Mouse (Mus musculus) kidney, postnatal 4 days (tissue): ENCODE measurements at regions not wholly inside any gene's neighbourhood (a gene's known extent, or its start where the extent isn't known, plus 50 kb on each side); places are given as distances from the start of the nearest gene placed in this dataset.

ENCODE experiments used
- DNase-seq, 2 experiments: peaks; one replicate each; pipeline ENCODE4 v3.0.0; 2021; ENCODE audit warnings: mixed read lengths in 2 of 2

DNA sequence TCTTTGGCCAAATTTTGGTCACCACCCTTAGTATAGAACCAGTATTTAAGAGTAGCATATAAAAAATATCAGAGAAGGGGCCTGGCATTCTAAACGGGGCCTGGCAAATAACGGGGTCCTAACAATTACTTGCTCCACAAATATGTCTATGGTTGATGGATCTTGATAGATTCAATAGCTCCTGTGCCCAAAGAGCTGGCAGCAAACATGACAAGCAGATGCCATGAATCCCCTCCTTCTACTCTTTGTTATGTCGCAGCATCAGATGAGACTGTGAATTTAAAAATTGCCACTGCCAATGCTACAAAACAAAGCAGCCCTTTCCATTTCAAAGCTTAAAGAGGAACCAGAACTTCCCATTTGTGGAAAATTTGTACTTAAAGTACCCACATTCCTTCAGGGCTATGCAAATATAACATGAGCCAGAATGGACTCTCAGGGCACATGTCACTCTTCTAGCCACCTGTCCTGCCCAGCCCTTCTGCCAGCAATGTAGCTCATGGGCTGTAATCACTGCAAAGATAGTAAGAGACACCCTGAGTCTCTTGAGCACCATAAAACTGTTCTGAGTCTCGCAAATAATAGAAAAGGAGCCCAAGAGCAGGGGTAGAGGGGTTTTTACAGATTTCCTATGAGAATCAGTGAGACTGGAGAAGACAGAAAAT is 342.4 kb upstream of the Kirrel3 start:
- no peak for DNase-seq

DNA sequence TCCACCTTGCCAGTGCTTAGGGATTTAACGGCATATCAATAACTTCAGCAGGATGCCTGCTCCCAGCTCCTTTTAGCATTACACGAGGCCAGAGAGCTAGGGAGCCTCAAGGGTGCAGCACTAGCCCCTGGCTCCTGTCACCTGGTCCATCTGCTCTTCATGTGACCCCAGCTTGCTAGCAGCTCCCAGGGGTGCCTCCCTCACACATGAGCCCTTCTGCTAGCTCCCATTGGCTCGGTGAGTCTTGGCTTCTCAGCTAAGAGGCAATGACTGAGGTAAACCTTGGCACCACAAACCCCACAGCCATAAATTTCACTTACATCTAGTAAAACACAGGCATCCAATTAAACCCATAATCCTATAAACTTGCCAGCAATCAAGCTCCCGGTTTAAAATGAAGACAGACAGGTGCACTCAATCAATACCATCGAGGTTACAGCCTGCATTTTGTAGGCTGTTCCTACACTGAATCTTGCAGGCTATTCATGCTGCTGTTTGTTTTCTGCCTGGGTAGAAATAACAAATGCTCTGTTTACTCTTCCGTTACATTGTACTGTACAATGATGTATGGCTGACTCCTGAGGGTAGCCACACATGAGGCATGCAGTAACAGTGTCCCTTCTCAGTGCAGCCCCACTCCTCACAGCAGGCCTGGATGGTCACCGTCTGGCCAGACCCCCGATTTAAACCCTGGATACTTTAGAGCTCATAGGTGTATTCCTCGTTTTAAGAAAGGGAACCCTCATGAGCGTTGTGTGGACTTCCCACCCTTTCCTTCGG is 330.3 kb upstream of the Kirrel3 start:
- peak in 1 of 2 experiments; percentile 1 for DNase-seq

DNA sequence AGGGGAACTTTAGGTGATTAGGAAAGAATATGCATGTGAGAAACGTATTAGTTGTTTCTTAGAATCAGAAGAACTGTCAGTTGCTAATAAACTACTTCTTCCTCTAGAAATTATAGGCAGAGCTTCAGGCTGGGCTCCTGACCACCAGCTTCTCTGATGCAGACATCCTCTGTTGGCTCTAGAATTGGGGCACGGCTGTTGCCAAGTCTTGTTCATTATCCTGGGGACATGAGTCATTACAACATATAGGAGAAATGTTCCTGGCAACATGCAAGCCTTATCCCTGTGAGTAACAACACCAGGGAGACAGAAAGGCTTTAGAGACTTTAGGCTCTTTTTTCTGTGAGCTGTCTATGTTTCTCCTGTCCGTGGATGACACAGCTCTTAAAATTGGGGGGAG is 329.1 kb upstream of the Kirrel3 start:
- no peak for DNase-seq

DNA sequence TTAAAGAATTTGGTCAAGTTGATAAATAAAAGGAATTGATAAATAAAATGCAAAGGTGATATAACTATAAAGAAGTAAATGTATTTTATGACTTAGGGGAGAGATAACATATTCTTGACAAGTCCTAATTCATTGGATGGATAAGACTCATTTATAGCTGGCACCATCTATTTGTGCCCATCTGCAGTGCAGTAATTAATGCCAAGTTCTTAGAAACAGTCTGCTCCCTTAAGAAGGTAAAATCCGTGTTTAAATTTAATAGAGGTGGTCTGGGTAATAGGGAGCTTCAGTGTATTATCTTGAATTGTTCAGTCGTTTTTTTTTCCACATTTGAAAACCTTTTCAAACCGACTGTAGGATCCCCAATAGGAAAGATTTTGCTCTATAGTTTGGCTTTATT is 324.6 kb upstream of the Kirrel3 start:
- no peak for DNase-seq

DNA sequence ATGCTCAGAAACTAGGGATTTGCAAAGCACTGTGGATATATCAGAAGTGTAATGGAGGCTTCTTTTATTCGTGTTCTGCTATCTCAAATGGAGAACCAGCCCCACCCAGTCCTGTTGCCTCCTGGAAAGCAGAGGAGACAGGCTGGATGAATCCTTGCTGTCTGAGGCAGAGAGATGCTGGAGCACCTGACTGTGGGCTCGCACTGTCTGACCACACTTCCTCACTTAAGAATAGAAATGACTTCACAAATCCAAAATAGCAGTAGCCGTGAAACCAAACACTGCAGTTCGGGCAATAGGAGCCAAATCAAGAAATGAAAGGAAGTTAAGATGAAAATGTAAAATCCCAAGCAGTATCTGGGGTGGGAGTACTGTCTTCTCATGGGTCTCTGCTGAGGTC is 299.4 kb upstream of the Kirrel3 start:
- no peak for DNase-seq

DNA sequence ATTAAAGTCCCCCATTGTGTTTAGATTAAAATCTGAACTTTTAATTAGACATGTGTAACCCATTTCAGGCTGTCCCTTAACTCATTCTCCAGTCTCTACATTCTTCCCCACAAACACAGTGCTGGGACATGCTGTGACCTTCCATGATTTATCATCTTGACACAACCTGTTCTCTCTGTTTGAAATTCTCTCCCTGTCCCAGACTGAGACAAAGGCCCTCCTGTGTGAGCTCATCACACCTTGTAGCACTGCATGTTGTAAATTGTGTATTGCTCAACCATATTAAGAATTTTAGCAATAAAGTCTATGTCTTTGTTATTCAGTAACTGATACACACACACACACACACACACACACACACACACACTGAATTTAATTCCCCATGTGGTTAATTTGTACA is 293.2 kb upstream of the Kirrel3 start:
- DNase-seq: no peak

DNA sequence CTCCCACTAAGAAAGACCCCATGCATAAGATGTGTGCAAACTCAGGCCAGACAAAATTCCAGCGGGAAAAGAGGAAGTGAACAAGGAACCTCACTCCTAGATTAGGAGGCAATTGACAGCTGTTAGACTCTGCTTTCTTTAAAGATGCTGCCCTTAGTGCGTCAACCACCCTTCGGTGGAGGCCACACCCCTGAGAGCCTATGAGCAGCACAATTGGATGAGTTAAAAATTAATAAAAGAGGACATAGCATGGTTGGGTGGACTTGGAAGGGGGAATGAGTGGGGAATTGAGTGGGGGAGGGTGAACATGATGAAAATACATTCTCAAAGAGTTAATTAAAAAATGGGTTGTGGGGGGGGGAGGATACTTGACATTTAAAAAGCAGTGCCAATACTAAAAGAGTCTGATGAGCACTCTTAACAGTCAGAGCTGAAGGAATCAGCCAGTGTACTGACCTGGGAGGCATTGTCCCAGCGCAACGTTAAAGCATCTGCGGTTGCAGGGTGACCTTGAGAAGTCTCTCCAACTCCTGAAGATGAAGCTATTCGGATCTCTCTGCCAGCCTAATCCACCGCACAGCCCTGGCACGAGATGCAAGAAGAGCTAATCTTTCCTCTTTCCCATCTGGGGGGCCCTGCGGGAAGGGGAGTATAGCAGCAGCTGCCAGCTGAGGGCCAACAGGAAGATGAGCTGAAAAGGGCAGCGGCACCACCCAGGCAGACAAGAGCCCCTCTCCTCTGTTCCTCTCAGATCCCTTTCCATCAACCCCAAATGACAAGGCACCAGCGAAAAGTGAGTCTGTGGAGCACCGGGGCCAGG is 283.4 kb upstream of the Kirrel3 start:
- DNase-seq: peak; percentile 11 to 16

DNA sequence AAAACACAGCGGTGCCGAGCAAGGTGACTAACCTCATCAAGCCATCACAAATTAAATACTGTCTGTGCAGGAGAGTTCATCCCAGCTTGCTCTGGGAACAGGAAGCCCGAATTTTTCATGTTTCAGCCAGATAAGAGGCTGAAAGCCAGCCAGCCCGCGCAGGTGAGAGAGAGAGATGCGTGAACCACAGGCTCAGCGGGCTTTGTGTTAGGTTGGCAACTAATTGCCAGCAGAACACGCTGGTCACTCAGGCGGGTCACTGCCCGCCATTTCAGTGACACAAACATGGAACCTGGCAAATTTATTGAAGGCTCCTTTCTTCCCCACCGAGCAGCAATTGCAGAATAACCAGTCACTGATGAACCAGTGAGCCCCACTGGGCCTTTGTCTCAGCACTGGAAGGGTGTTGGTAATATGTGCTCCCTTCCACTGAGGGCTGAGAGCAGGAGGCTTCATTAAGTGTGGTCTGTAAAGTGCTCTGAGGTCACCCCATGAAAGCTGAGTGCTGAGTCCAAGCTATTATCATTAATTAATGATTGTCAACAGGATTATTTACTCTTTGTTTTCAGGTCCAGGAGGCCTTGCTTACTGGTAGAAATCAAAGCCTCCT is 282.6 kb upstream of the Kirrel3 start:
- DNase-seq: peak in 1 of 2 experiments; percentile 17

DNA sequence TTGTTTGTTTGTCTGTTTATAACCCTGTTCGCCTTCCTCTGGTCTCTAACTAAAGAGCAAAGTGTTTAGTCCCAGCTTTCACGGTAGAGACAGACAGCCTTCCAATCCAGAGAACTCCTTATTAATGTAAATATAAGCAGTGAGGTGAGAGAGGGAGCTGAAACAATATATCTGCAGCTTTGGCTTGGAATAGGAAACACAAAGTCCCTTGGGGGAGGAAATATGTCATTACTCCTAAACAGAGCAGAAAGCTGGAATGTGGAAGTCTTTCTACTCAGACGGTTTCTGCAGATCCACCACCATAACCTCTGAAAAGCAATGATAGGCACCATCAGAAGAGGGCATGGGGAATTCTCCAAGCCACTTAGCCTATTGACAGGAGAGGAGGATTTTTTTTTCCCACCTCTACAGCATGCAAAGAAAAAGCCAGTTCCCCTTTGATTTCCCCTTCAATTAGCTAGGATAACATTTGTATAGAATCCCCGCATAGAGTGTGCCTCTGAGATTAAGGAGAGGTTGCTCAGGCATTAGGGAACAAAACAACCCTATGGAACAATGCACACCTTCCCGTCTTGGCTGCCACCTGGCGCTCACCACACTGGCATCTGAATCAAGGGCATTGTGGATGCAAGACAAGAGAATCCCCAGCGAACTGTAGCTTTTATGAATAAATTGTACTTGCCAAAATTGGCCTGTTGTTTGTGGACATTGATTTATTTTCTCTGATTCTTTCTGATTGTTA is 281.9 kb upstream of the Kirrel3 start:
- peak in 1 of 2 experiments; percentile 18 for DNase-seq

DNA sequence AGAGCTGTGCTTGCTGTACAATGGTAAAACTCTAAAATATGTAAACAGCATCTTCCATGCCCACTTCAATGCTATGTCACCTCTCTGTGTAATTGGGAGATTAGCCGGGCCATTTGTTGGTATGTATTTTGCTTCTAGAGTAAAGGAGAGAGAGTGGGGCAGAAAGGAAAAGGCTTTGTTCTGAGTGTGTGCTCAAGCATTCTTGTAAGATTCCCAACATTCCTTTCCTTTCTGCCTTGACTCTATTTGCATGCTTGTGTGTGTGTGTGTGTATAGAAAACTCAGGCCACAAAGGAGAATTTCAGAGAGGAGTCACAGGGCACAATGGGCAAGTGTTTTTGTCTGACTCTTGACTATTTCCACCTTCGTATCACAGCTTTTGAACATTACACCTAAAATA is 281.2 kb upstream of the Kirrel3 start:
- no peak for DNase-seq

DNA sequence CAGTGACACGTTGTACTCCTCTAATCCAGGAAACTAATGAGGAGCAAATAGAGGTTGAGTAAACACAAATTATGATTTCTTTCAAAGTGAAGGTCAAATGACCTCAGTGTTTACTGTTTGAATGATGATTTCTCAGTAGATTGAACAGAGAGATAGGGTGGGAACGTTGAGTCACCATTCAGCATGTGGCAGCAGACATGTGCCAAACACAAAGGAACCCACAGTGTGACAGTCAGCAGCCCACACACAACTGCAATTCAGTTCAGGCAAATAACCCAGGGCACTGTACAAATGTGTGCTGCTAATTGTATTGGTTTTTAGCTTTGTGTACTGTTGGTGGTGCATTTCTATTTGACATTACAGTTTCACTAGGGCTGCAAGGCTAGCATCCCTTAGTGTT is 254.1 kb upstream of the Kirrel3 start:
- no peak for DNase-seq

DNA sequence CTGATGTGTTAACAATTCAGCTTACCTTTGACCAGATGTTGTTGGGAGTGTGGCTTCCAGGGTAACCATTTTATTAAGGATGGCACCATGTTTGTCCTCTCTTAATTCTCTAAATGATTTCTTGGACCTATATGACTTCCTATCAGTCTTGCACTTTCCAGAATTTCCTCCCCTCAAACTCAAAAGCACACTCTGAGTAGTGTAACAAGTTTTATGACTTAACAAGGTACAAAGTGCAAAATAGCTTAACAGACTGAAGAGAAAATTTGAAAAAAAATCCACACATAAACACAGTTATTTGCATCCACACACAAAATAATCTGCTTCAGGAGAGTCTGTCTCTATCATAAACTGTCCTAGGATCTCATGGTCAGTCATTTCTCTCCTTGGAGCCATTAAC is 251.0 kb upstream of the Kirrel3 start:
- no peak for DNase-seq

DNA sequence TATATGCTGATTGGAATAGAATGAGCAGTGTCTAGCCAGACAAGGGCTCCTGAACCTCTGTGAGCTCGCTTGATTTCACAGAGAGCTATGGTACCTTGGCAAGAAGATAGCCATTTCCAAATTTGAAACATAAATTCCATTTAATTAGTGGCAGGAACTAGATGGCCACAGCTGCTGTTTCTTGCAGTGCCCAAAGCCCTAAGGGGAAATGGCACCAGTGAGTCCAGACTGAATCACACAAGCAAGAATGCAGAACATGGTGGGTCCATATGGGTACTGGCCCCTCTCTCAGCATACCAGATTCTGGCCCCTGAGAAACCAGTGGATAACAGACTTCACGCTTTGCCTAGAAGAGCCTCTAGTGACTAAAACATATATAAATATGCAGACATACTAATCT is 246.2 kb upstream of the Kirrel3 start:
- DNase-seq: no peak

DNA sequence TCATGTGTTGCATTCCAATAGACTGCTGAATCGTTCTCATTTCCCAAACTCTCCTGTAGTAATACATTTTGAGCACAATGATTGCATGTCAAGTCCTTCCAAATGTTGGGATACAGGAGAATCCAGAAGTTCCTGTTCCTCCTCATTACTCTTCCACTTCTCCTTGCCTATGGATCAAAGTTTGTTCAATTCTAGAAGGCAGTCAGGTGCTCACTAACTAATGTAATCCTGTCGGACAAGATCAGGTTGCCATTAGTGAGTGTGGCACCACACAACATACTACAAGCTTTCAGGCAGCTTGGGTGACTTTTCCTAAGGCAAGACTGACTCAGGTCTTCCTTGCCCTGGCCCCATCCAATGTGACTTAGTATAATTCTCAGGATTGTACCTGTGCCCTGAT is 242.0 kb upstream of the Kirrel3 start:
- DNase-seq: no peak

DNA sequence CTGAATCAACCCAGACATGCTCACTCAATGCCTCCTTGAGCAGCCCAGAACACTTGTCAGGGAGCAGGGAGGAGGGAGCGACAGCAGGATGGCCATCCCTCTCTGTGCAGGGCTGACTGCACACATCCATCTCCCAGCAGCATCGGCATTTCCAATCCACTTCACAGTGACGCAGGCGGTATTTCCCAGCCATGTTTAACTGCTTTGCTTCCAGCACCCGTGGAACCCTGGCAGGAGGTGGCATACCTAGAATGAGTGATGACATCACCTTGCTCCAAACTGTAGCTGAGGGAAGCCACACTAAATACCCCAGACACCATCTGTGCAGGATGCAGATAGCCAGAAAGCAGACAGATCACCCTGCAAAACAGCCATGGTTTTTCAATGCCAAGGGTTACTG is 241.1 kb upstream of the Kirrel3 start:
- no peak for DNase-seq

DNA sequence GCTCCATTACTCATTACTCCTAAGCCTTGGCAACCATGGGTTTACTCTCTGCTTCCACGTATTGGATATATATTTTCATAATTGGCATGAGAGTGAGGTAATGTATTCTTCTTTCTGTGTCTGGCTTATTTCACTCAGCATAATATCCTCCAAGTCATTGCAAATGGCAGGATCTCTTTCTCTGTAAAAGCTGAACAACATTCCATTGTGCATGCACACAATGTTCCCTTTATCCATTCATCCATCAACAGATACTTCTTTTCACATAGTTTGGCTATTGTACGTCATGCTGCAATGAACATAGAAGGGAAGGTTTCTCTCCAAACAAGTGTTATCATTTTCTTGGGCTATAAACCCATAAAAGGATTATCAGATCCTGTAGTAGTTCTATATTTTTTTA is 232.9 kb upstream of the Kirrel3 start:
- DNase-seq: no peak

DNA sequence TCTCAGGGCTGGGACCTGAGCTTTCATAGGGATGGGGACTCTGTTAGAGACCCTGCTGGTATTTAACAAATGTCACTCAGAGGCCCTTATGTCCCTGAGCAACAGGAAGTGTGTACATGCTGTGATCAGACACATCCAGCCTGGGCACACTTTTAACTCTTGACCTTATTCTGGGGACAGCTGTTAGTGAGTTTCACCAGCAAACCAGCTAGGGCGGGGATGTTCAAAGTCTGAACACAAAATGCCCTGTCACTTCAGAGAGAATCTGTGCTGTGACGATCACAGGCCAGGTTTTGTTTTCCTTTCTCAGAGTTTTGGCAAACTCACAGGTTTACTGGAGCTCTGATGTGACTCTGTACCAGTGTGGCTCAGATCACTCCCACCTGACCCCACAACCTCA is 227.2 kb upstream of the Kirrel3 start:
- DNase-seq: no peak

DNA sequence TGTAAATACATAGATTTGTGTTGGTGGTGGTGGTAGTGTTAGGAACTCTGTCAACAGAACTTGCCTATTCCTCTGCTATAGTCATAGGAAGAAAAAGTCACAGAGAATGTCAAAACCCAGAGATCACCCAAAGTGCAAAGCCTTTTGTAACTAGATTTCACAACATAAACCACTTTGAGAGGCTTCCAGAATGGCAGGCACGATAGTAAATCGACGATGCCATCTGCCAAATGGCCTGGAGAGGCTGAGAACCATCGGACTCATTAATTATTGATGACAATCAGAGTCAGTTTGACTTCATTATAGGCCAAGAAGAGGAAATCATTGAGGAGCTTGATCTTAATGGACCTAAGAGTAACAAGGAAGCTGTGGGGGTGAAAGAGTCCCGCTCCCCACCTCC is 207.6 kb upstream of the Kirrel3 start:
- DNase-seq: no peak

DNA sequence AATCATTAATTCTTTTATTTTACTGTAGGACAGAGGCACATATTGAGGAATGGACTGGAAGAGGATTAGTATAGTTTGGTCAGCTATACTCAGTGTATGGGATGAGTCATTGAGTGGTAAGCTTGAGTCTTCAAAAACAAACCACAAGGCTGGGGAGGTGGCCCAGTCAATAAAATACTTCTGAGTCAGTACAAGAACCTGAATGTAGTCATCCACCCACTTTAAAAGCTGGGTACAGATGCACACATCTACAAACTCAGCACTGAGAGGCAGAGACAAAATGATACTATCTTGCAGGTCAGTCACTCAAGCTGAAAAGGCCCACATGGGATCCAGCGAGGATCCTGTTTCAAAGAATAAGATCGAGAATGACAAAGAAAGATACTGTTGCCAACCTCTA is 206.3 kb upstream of the Kirrel3 start:
- no peak for DNase-seq

DNA sequence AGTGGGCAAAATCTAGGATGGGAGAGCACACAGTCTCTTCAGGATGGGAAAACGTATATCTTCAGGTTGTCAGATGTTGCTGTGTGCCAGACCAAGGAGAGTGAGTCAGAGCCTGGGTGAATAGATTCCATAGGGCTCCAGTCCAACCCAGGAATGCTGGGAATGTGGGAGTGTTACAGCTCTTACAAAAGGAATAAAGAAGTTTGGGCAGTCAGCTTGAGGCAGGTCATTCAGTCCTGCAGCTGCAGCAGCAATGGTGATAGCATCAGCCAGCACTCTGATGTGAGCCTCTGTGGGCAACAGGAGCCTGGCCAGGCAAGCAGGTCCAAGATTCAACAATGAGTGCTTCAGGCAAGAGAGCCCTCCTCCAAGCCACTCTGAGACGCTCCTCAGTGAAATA is 205.8 kb upstream of the Kirrel3 start:
- peak; percentile 17 to 34 for DNase-seq

DNA sequence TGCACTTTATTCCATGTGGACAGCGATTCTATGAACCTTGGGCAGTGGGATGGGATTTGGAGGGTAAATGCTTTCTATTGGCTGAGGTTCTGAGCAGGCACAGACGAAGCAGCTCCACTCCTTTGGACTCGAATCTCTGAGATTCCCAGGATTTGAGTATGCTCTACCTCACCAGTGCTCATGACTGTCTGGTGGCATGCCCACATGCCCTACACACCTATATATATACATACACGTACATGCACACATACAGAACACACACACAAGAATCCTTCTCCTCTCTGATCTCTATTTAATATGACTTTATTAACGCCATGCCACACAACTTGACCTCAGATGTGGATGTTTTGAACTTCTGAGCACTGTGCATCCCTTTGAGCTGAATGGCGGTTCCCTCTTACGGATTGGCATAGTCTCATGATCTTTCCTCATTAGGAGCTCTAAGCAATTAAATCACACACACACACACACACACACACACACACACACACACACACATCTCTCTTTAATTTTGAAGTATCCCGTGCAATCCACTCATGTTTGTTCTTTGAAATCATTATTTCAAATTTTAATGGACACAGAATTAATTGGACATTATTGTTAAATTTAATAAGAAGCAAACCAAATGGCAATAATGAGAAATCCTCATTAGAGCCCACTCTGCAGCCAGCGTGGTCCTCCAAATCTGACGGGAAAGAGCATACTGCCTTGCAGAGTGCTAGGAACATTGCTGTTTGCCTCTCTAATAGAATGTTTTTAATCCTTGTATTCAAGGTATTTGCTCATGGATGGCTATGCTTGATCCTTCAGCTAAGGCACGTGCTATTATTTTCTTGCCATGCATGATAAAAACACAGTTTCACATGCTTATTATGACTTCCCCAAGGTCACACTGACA is 205.1 kb upstream of the Kirrel3 start:
- DNase-seq: no peak

DNA sequence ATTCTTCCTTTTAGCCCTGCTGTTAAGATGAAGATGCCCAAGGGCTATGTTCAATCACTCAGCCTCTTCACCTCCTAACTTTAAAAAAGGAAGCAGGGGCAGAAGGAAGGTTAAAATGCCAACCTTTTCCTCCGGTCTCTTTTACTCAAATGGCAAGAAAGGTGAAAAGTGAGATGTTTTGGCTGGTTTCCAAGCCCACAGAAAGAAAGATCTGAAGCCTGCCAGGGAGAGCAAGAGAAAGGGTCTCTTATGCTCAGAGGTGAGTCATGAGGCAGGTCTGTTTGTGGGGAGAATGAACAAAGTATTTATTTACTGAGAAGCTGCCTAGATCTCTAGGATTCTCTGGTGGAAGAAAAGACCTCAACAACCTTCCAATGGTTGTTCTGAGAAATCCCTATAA is 162.1 kb upstream of the Kirrel3 start:
- DNase-seq: no peak
